ENCODE assay signal across 14 mouse cellular contexts in genomic region chr1:43464976-43465375, GRCm38 (mm10). TPM values are rescaled to one million over a fixed set of nuclear protein-coding genes. Genes with fewer than 3 reads are reported as not detected.
DNase-seq lines count a peak whose midpoint lies in the region; ATAC-seq and TF ChIP-seq lines count a peak whose summit lies in the region.
"Had no signal": no experiment of that assay in that cellular context is flagged by ENCODE, and none has a peak within 500 bp of the region (broad histone marks: within the 10 kb centered on the region; RNA-seq: fewer than 3 reads in every experiment).

No protein-coding gene starts in this region.

- no peak for ATAC-seq in midbrain, embryonic 11.5 days (ENCODE audit: low FRiP score)
- no peak for ATAC-seq in hindbrain, embryonic 16.5 days

- DNase-seq in gastrocnemius, adult 2 months, result no peak
- DNase-seq in gastrocnemius, postnatal 10 days, result no peak
- peak; percentile 27 to 37 for DNase-seq in spleen, postnatal 36 days (ENCODE audit: low spot score in 2 of 2)
- DNase-seq in spleen, postnatal 4 days (ENCODE audit: low spot score in 2 of 2), result no peak
- no peak for DNase-seq in midbrain, embryonic 11.5 days (ENCODE audit: low spot score, missing footprints)
- DNase-seq in kidney, postnatal 25 days, result no peak
- DNase-seq: adrenal gland, postnatal 36 days; spleen, adult 18-20 months had no signal

- peaks cover 81% of the 10 kb centered on the region for H3K36me3 ChIP-seq in megakaryocyte, embryonic 14.5 days (replicated peaks; ENCODE audit: low read length)
- H3K36me3 ChIP-seq in midbrain, embryonic 11.5 days (ENCODE audit: control insufficient read depth, insufficient read depth, low read length), result 0 out of 2 replicates have a peak, but pooled peaks cover 4% of the 10 kb centered on the region
- no peaks in the 10 kb centered on the region for H3K36me3 ChIP-seq in hindbrain, embryonic 16.5 days (ENCODE audit: control insufficient read depth, insufficient read depth, low read length)
- H3K36me3 ChIP-seq: hindbrain, embryonic 15.5 days had no signal

- no peak overlapping the region for H3K4me3 ChIP-seq in gastrocnemius, adult 2 months
- H3K4me3 ChIP-seq in megakaryocyte, embryonic 14.5 days (replicated peaks), result peak overlapping the region; percentile 86
- no peak overlapping the region for H3K4me3 ChIP-seq in midbrain, embryonic 11.5 days (ENCODE audit: low read depth, low read length)
- H3K4me3 ChIP-seq in hindbrain, embryonic 16.5 days (ENCODE audit: low read length), result no peak overlapping the region
- H3K4me3 ChIP-seq: embryonic facial prominence, embryonic 13.5 days; forebrain, embryonic 10.5 days; hindbrain, embryonic 15.5 days had no signal

- H3K27me3 ChIP-seq in megakaryocyte, embryonic 14.5 days (replicated peaks), result no peaks in the 10 kb centered on the region
- no peaks in the 10 kb centered on the region for H3K27me3 ChIP-seq in midbrain, embryonic 11.5 days (ENCODE audit: control insufficient read depth, insufficient read depth, low read length)
- H3K27me3 ChIP-seq in hindbrain, embryonic 16.5 days (replicated peaks; ENCODE audit: control insufficient read depth, insufficient read depth, low read length), result no peaks in the 10 kb centered on the region
- H3K27me3 ChIP-seq: embryonic facial prominence, embryonic 13.5 days; hindbrain, embryonic 15.5 days had no signal

- H3K27ac ChIP-seq in gastrocnemius, adult 2 months, result peak overlapping the region; percentile 84
- H3K27ac ChIP-seq in midbrain, embryonic 11.5 days (ENCODE audit: low read depth, low read length), result no peak overlapping the region
- no peak overlapping the region for H3K27ac ChIP-seq in hindbrain, embryonic 16.5 days (ENCODE audit: low read depth, low read length)
- H3K27ac ChIP-seq: embryonic facial prominence, embryonic 13.5 days; forebrain, embryonic 10.5 days; hindbrain, embryonic 15.5 days; kidney, postnatal 0 days had no signal

- H3K4me2 ChIP-seq in midbrain, embryonic 11.5 days, result no peak overlapping the region
- no peak overlapping the region for H3K4me2 ChIP-seq in hindbrain, embryonic 16.5 days (ENCODE audit: low read length)
- H3K4me2 ChIP-seq: embryonic facial prominence, embryonic 13.5 days; hindbrain, embryonic 15.5 days had no signal

- TF ChIP-seq CTCF in gastrocnemius, adult 2 months (IDR thresholded peaks at IDR 0.05), result no peak

- intact Hi-C loops in gastrocnemius, adult 2 months (cut with DNase I), result no loop called here

- no peak overlapping the region for H3K9ac ChIP-seq in midbrain, embryonic 11.5 days (ENCODE audit: low read length)
- H3K9ac ChIP-seq in hindbrain, embryonic 16.5 days (ENCODE audit: low read depth, low read length), result no peak overlapping the region
- H3K9ac ChIP-seq: embryonic facial prominence, embryonic 13.5 days; hindbrain, embryonic 15.5 days had no signal

- H3K9me3 ChIP-seq in megakaryocyte, embryonic 14.5 days, result no peaks in the 10 kb centered on the region
- H3K9me3 ChIP-seq in midbrain, embryonic 11.5 days (ENCODE audit: control insufficient read depth, low read length), result no peaks in the 10 kb centered on the region
- H3K9me3 ChIP-seq in hindbrain, embryonic 16.5 days (ENCODE audit: control insufficient read depth, low read length), result no peaks in the 10 kb centered on the region
- H3K9me3 ChIP-seq: embryonic facial prominence, embryonic 13.5 days; forebrain, embryonic 10.5 days; hindbrain, embryonic 15.5 days had no signal

- peaks cover 100% of the 10 kb centered on the region for H3K4me1 ChIP-seq in megakaryocyte, embryonic 14.5 days
- H3K4me1 ChIP-seq in midbrain, embryonic 11.5 days (ENCODE audit: control insufficient read depth, insufficient read depth, low read length), result no peaks in the 10 kb centered on the region
- peaks cover 3% of the 10 kb centered on the region for H3K4me1 ChIP-seq in hindbrain, embryonic 16.5 days (ENCODE audit: control insufficient read depth, insufficient read depth, low read depth, low read length)

RNA-seq across cellular contexts. Expression of gene Nck2, which starts 20.6 kb away (rescaled TPM):
- 10 to 100 TPM; 18.0 to 18.6 TPM for total RNA-seq in gastrocnemius, adult 2 months (2021)
- 10 to 100 TPM; 30.2 to 38.0 TPM for total RNA-seq in gastrocnemius, postnatal 10 days (2021)
- polyA plus RNA-seq in megakaryocyte, embryonic 14.5 days (2012; ENCODE audit: insufficient read depth, low replicate concordance), result 106 and 185 TPM in 2 replicates
- polyA plus RNA-seq in midbrain, embryonic 11.5 days (2014; fragmentation: Nextera tagmentation; extraction: Ambion mirVana), result 30.2 and 33.6 TPM in 2 replicates
- polyA plus RNA-seq in hindbrain, embryonic 16.5 days (2015; fragmentation: Nextera tagmentation; extraction: Ambion mirVana), result 28.0 and 32.3 TPM in 2 replicates

Comparison
In these comparisons a context has a peak if more than half of its experiments do, and no peak if none do; other contexts are left out.
1. DNase-seq: peak in spleen, postnatal 36 days (2 of 2); none in gastrocnemius, adult 2 months (single experiment), gastrocnemius, postnatal 10 days (single experiment), spleen, postnatal 4 days (0 of 2), midbrain, embryonic 11.5 days (single experiment) and kidney, postnatal 25 days (0 of 2).